9 mouse cellular contexts compared by ENCODE assay signal in genomic region chr11:77488771-77489581, GRCm38 (mm10). TPM values are rescaled to one million over a fixed set of nuclear protein-coding genes. Genes with fewer than 3 reads are reported as not detected.
A peak's percentile ranks its signal among the peaks of the same experiment; 100 is the strongest.
DNase-seq lines count a peak whose midpoint lies in the region; ATAC-seq and TF ChIP-seq lines count a peak whose summit lies in the region.
"Had no signal": no experiment of that assay in that cellular context is flagged by ENCODE, and none has a peak within 500 bp of the region (broad histone marks: within the 10 kb centered on the region; RNA-seq: fewer than 3 reads in every experiment).

No protein-coding gene starts in this region.

- DNase-seq in left cerebral cortex, adult 2 months (ENCODE audit: extremely low spot score in 1 of 2, low spot score in 2 of 2) = no peak
- DNase-seq in left cerebral cortex, adult 18-20 months (ENCODE audit: low spot score in 2 of 2) = no peak
- no peak for DNase-seq in liver, embryonic 11.5 days (ENCODE audit: low spot score)
- DNase-seq in ovary, postnatal 14 days (ENCODE audit: low spot score) = no peak
- DNase-seq in spleen, postnatal 14 days (ENCODE audit: low spot score in 2 of 2) = no peak

- no peaks in the 10 kb centered on the region for H3K27me3 ChIP-seq in forebrain, embryonic 16.5 days (replicated peaks; ENCODE audit: control insufficient read depth, insufficient read depth, low read length)
- no peaks in the 10 kb centered on the region for H3K27me3 ChIP-seq in liver, embryonic 11.5 days (replicated peaks; ENCODE audit: control insufficient read depth, insufficient read depth, low read length)
- H3K27me3 ChIP-seq in stomach, embryonic 14.5 days (ENCODE audit: control insufficient read depth, insufficient read depth, low read length) = no peaks in the 10 kb centered on the region

- peak overlapping the region; percentile 97 for H3K9ac ChIP-seq in forebrain, embryonic 16.5 days (replicated peaks; ENCODE audit: low read depth, low read length)
- H3K9ac ChIP-seq in liver, embryonic 11.5 days (ENCODE audit: low read depth, low read length) = peak overlapping the region; percentile 79
- peak overlapping the region; percentile 74 for H3K9ac ChIP-seq in stomach, embryonic 14.5 days (replicated peaks; ENCODE audit: low read depth, low read length)

- WGBS in forebrain, embryonic 16.5 days = 2% methylated on average over 48 of the region's 55 CpGs
- 4% methylated on average over 55 of the region's 55 CpGs for WGBS in liver, embryonic 11.5 days
- 2% methylated on average over 54 of the region's 55 CpGs for WGBS in stomach, embryonic 14.5 days

- TF ChIP-seq CTCF in left cerebral cortex, adult 2 months (IDR thresholded peaks at IDR 0.05) = no peak
- TF ChIP-seq CTCF in bone marrow macrophage, adult 2 months (IDR thresholded peaks at IDR 0.05; ENCODE audit: low read depth, low read length) = no peak

- no peak for TF ChIP-seq POLR2A in bone marrow macrophage, adult 2 months (IDR thresholded peaks at IDR 0.05; ENCODE audit: borderline replicate concordance, low read depth, low read length)

- ATAC-seq in forebrain, embryonic 16.5 days = no peak
- ATAC-seq in liver, embryonic 11.5 days (replicated peaks; ENCODE audit: low FRiP score) = no peak
- ATAC-seq in stomach, embryonic 14.5 days (ENCODE audit: insufficient number of reproducible peaks, insufficient read depth, low FRiP score, low read depth) = no peak

- peaks cover 53% of the 10 kb centered on the region for H3K4me1 ChIP-seq in bone marrow macrophage, adult 2 months (ENCODE audit: control insufficient read depth, insufficient read depth, low read length)
- H3K4me1 ChIP-seq in forebrain, embryonic 16.5 days (replicated peaks; ENCODE audit: control insufficient read depth, insufficient read depth, low read length) = peaks cover 70% of the 10 kb centered on the region
- peaks cover 33% of the 10 kb centered on the region for H3K4me1 ChIP-seq in liver, embryonic 11.5 days (replicated peaks; ENCODE audit: control insufficient read depth, insufficient read depth, low read length)
- H3K4me1 ChIP-seq in stomach, embryonic 14.5 days (ENCODE audit: control insufficient read depth, insufficient read depth, low read length) = peaks cover 40% of the 10 kb centered on the region

- peak overlapping the region; percentile 94 for H3K4me2 ChIP-seq in forebrain, embryonic 16.5 days (ENCODE audit: low read length)
- peak overlapping the region; percentile 98 for H3K4me2 ChIP-seq in liver, embryonic 11.5 days
- H3K4me2 ChIP-seq in stomach, embryonic 14.5 days (replicated peaks; ENCODE audit: low read depth, low read length) = peak overlapping the region; percentile 79

- no peaks in the 10 kb centered on the region for H3K9me3 ChIP-seq in forebrain, embryonic 16.5 days (ENCODE audit: control insufficient read depth, low read length)
- no peaks in the 10 kb centered on the region for H3K9me3 ChIP-seq in liver, embryonic 11.5 days (ENCODE audit: control insufficient read depth, low read length)
- H3K9me3 ChIP-seq in stomach, embryonic 14.5 days (ENCODE audit: control insufficient read depth, low read depth, low read length) = no peaks in the 10 kb centered on the region

- H3K27ac ChIP-seq in left cerebral cortex, adult 2 months = peak overlapping the region; percentile 92
- 0 out of 2 replicates have a peak overlapping the region, but pooled peaks have one; percentile 12 for H3K27ac ChIP-seq in bone marrow macrophage, adult 2 months (ENCODE audit: insufficient read depth, low read depth, low read length)
- peak overlapping the region; percentile 92 for H3K27ac ChIP-seq in forebrain, embryonic 16.5 days (ENCODE audit: low read length)
- H3K27ac ChIP-seq in liver, embryonic 11.5 days (ENCODE audit: low read depth, low read length) = no peak overlapping the region
- no peak overlapping the region for H3K27ac ChIP-seq in stomach, embryonic 14.5 days (ENCODE audit: low read length)

- intact Hi-C loops in left cerebral cortex, adult 2 months (cut with DNase I) = no loop called here

- peak overlapping the region; percentile 80 for H3K4me3 ChIP-seq in left cerebral cortex, adult 2 months
- H3K4me3 ChIP-seq in bone marrow macrophage, adult 2 months (ENCODE audit: insufficient read depth, low read length) = peak overlapping the region; percentile 88
- peak overlapping the region; percentile 71 for H3K4me3 ChIP-seq in forebrain, embryonic 16.5 days (replicated peaks; ENCODE audit: low read length)
- peak overlapping the region; percentile 89 for H3K4me3 ChIP-seq in liver, embryonic 11.5 days (ENCODE audit: low read depth, low read length)
- H3K4me3 ChIP-seq in stomach, embryonic 14.5 days (ENCODE audit: low read depth, low read length) = peak overlapping the region; percentile 74

- no peaks in the 10 kb centered on the region for H3K36me3 ChIP-seq in forebrain, embryonic 16.5 days (ENCODE audit: control insufficient read depth, insufficient read depth)
- H3K36me3 ChIP-seq in liver, embryonic 11.5 days (ENCODE audit: control insufficient read depth, insufficient read depth, low read length) = no peaks in the 10 kb centered on the region
- H3K36me3 ChIP-seq in stomach, embryonic 14.5 days (ENCODE audit: control insufficient read depth, insufficient read depth, low read length) = no peaks in the 10 kb centered on the region

RNA-seq across cellular contexts. Expression of gene Ankrd13b, which starts 0.5 kb away (rescaled TPM):
- 10 to 100 TPM; 89.7 to 91.7 TPM for total RNA-seq in left cerebral cortex, adult 2 months (2021)
- total RNA-seq in left cerebral cortex, adult 18-20 months (2021) = 10 to 100 TPM; 80.5 to 82.5 TPM
- 5.0 and 5.1 TPM in 2 replicates for polyA plus RNA-seq in bone marrow macrophage, adult 2 months (2012; ENCODE audit: insufficient read depth, insufficient read length, missing spikeins)
- polyA plus RNA-seq in forebrain, embryonic 16.5 days (2015; fragmentation: Nextera tagmentation; extraction: Ambion mirVana) = 33.1 and 38.4 TPM in 2 replicates
- 4.4 and 5.6 TPM in 2 replicates for polyA plus RNA-seq in liver, embryonic 11.5 days (2014; fragmentation: Nextera tagmentation; extraction: Ambion mirVana)
- 7.1 TPM in 2 replicates for polyA plus RNA-seq in stomach, embryonic 14.5 days (2014; fragmentation: Nextera tagmentation; extraction: Ambion mirVana)

RNA-seq across cellular contexts. Expression of gene Git1, which starts 4.4 kb away (rescaled TPM):
- 100 to 1,000 TPM; 297 to 305 TPM for total RNA-seq in left cerebral cortex, adult 2 months (2021)
- total RNA-seq in left cerebral cortex, adult 18-20 months (2021) = 100 to 1,000 TPM; 282 to 319 TPM
- polyA plus RNA-seq in bone marrow macrophage, adult 2 months (2012; ENCODE audit: insufficient read depth, insufficient read length, missing spikeins) = 29.4 and 34.0 TPM in 2 replicates
- 14.1 and 16.3 TPM in 2 replicates for polyA plus RNA-seq in forebrain, embryonic 16.5 days (2015; fragmentation: Nextera tagmentation; extraction: Ambion mirVana)
- 10.1 and 14.1 TPM in 2 replicates for polyA plus RNA-seq in liver, embryonic 11.5 days (2014; fragmentation: Nextera tagmentation; extraction: Ambion mirVana)
- 15.1 and 18.1 TPM in 2 replicates for polyA plus RNA-seq in stomach, embryonic 14.5 days (2014; fragmentation: Nextera tagmentation; extraction: Ambion mirVana)

RNA-seq across cellular contexts. Expression of gene Abhd15, which starts 25.9 kb away (rescaled TPM):
- 1 to 10 TPM; 1.4 to 1.7 TPM for total RNA-seq in left cerebral cortex, adult 2 months (2021)
- 1 to 10 TPM in 1 of 2 experiments, under 1 TPM in 1; 0.77 to 1.3 TPM for total RNA-seq in left cerebral cortex, adult 18-20 months (2021)
- 10.4 and 10.5 TPM in 2 replicates for polyA plus RNA-seq in bone marrow macrophage, adult 2 months (2012; ENCODE audit: insufficient read depth, insufficient read length, missing spikeins)
- polyA plus RNA-seq in forebrain, embryonic 16.5 days (2015; fragmentation: Nextera tagmentation; extraction: Ambion mirVana) = 1.4 and 1.8 TPM in 2 replicates
- polyA plus RNA-seq in liver, embryonic 11.5 days (2014; fragmentation: Nextera tagmentation; extraction: Ambion mirVana) = 3.9 and 4.2 TPM in 2 replicates
- polyA plus RNA-seq in stomach, embryonic 14.5 days (2014; fragmentation: Nextera tagmentation; extraction: Ambion mirVana) = 1.8 and 1.9 TPM in 2 replicates

RNA-seq across cellular contexts. Expression of gene Coro6, which starts 26.8 kb away (rescaled TPM):
- total RNA-seq in left cerebral cortex, adult 2 months (2021) = 10 to 100 TPM; 48.9 to 57.9 TPM
- 10 to 100 TPM; 37.6 to 48.5 TPM for total RNA-seq in left cerebral cortex, adult 18-20 months (2021)
- polyA plus RNA-seq in bone marrow macrophage, adult 2 months (2012; ENCODE audit: insufficient read depth, insufficient read length, missing spikeins) = not detected in 2 replicates
- 0.11 TPM in 1 of 2 replicates, not detected in the other for polyA plus RNA-seq in forebrain, embryonic 16.5 days (2015; fragmentation: Nextera tagmentation; extraction: Ambion mirVana)
- 0.35 and 0.40 TPM in 2 replicates for polyA plus RNA-seq in liver, embryonic 11.5 days (2014; fragmentation: Nextera tagmentation; extraction: Ambion mirVana)
- 0.09 and 0.43 TPM in 2 replicates for polyA plus RNA-seq in stomach, embryonic 14.5 days (2014; fragmentation: Nextera tagmentation; extraction: Ambion mirVana)
- total RNA-seq: common myeloid progenitor, adult 5-6 weeks had no signal

RNA-seq across cellular contexts. Expression of gene Trp53i13, which starts 26.8 kb away (rescaled TPM):
- 1 to 10 TPM; 3.6 to 5.0 TPM for total RNA-seq in left cerebral cortex, adult 2 months (2021)
- total RNA-seq in left cerebral cortex, adult 18-20 months (2021) = 1 to 10 TPM; 4.1 to 4.5 TPM
- 13.1 and 15.7 TPM in 2 replicates for polyA plus RNA-seq in bone marrow macrophage, adult 2 months (2012; ENCODE audit: insufficient read depth, insufficient read length, missing spikeins)
- 13.0 and 14.9 TPM in 2 replicates for polyA plus RNA-seq in forebrain, embryonic 16.5 days (2015; fragmentation: Nextera tagmentation; extraction: Ambion mirVana)
- 16.2 and 17.9 TPM in 2 replicates for polyA plus RNA-seq in liver, embryonic 11.5 days (2014; fragmentation: Nextera tagmentation; extraction: Ambion mirVana)
- polyA plus RNA-seq in stomach, embryonic 14.5 days (2014; fragmentation: Nextera tagmentation; extraction: Ambion mirVana) = 32.8 and 38.7 TPM in 2 replicates

Comparison
In these comparisons a context has a peak if more than half of its experiments do, and no peak if none do; other contexts are left out.
1. H3K27ac ChIP-seq: peak in left cerebral cortex, adult 2 months (single experiment), bone marrow macrophage, adult 2 months (single experiment) and forebrain, embryonic 16.5 days (single experiment); none in liver, embryonic 11.5 days (single experiment) and stomach, embryonic 14.5 days (single experiment).
2. Peak in every context shown above with its lines, with median percentiles within 50 percentile points of each other: H3K4me3 ChIP-seq, H3K4me2 ChIP-seq and H3K9ac ChIP-seq.